Mouse (Mus musculus) right cerebral cortex, adult 2 months (tissue): ENCODE results near the gene Braf.

Experiments used
- DNase-seq, 2 experiments: peaks; one replicate each; pipeline ENCODE4 v3.0.0; 2021 to 2022; ENCODE audit warnings: low spot score in 2 of 2

Gene Braf

GRCm38 (mm10) chr6:39556900-39557659 is 168.2 kb downstream of the Braf start:
- no peak for DNase-seq

GRCm38 (mm10) chr6:39555648-39555945 is 169.7 kb downstream of the Braf start:
- no peak for DNase-seq

GRCm38 (mm10) chr6:39554888-39555647 is 170.2 kb downstream of the Braf start:
- no peak for DNase-seq
